Mouse (Mus musculus) cortical plate, adult 2 months (tissue): ENCODE measurements around the gene Cxcr4. TPM values are rescaled to one million over a fixed set of nuclear protein-coding genes. Genes with fewer than 3 reads are reported as not detected.

Experiments
- H3K27ac ChIP-seq: fragments of 200-500 bp; 2 replicates; pipeline ENCODE4 v1.5.1; 2012; ENCODE audit warnings: low read length, control low read depth, inconsistent platforms; ENCODE audit not compliant: insufficient read depth
- H3K4me1 ChIP-seq: fragments of 200-500 bp; 2 replicates; pipeline ENCODE4 v1.6.1; 2011; ENCODE audit warnings: low read length; ENCODE audit not compliant: control insufficient read depth, insufficient read depth
- H3K4me3 ChIP-seq: fragments of 200-500 bp; 2 replicates; pipeline ENCODE4 v1.5.1; 2011; ENCODE audit warnings: mild to moderate bottlenecking, low read length, control low read depth; ENCODE audit not compliant: insufficient read depth
- CTCF ChIP-seq: fragments of 200-500 bp; IDR thresholded peaks from 2 replicates; pipeline ENCODE4 v1.5.1; 2011; ENCODE audit warnings: mild to moderate bottlenecking, control low read depth, low read length; ENCODE audit not compliant: insufficient read depth; ENCODE audit errors: extremely low read depth
- POLR2A ChIP-seq: fragments of 200-500 bp; IDR thresholded peaks from 2 replicates; pipeline ENCODE4 v1.6.1; 2011; ENCODE audit warnings: mild to moderate bottlenecking, low read length, control low read depth; ENCODE audit not compliant: insufficient read depth; ENCODE audit errors: extremely low read depth
- polyA plus RNA-seq: library from polyadenylated mRNA; depleted of rRNA; stranded (reverse); fragments of >200 nt; gene quantifications from 2 replicates; pipeline ENCODE4 v1.2.3, GENCODE M21; 2012; rRNA removed

Cxcr4 gene
- 3.0 and 3.2 TPM in 2 replicates for polyA plus RNA-seq

GRCm38 (mm10) chr1:128592211-128592741, at the start of gene Cxcr4:
Cxcr4 (minus strand) TSS chr1:128592293.
- Histone ChIP-seq H3K4me1 (peaks cover 1% of the 10 kb centered on the region; the same call in 1 of the 2 replicates), H3K4me3 (peak within 1 kb of the TSS; percentile 44), H3K27ac (no peak within 1 kb of the TSS)
- TF ChIP-seq POLR2A (peak; percentile 26; the same call in 1 of the 2 replicates), CTCF (peak; percentile 37; the same call in 1 of the 2 replicates)

DNA sequence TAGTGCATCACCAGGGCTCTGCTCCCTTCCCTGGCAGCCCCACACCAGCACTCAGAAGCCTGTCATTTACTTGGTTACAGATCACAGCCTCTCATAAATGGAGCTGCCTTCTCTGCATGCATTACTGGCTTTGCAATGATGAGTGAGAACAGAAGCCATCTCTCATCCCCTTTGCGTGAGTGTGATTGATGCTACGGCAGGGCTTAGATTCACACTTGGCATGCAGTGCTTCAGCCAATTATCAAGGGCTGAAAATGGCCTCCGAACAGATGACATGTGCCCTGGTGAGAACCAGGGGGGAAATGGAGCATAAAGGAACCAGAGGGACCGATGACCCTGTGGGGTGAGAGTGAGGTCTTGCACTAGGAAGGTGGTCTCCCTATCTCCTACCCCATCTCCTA, 47.6 kb upstream of the Cxcr4 start:
- Histone ChIP-seq H3K27ac (no peak overlapping the region), H3K4me1 (no peaks in the 10 kb centered on the region), H3K4me3 (no peak overlapping the region)
- no peak for TF ChIP-seq CTCF
- no peak for TF ChIP-seq POLR2A

- H3K27ac ChIP-seq = no peak overlapping the region
- no peak overlapping the region for H3K4me3 ChIP-seq
- no peaks in the 10 kb centered on the region for H3K4me1 ChIP-seq
- no peak for TF ChIP-seq POLR2A
Measured at GRCm38 (mm10) chr1:128637230-128637740, 45.2 kb upstream of the Cxcr4 start.

GRCm38 (mm10) chr1:128636258-128637229, 44.5 kb upstream of the Cxcr4 start:
- Histone ChIP-seq H3K27ac (no peak overlapping the region), H3K4me1 (no peaks in the 10 kb centered on the region), H3K4me3 (no peak overlapping the region)
- TF ChIP-seq POLR2A (no peak), CTCF (no peak)

GRCm38 (mm10) chr1:128633711-128634379, 41.8 kb upstream of the Cxcr4 start:
- no peak for TF ChIP-seq POLR2A
- no peak for TF ChIP-seq CTCF
- H3K4me1 ChIP-seq = no peaks in the 10 kb centered on the region
- no peak overlapping the region for H3K27ac ChIP-seq
- H3K4me3 ChIP-seq = no peak overlapping the region

DNA sequence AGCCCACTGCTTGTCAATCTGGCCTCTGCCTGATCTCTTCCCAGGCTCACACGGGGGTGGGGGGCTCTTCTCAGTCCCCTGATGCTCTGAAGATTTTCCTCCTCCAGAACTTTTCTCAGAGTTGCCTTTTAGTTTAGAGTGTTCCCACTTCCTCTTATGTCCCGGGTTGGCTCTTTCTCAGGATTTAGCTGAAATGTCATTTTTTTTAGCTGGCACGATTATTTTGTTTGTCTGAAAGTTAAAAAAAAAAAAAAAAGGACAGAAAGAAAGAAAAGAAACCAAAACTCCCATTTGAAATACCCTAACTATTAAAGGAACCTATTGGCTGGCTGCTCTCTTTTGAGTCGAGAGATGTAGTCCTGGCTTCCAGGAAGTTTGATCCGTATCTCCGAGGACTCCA, 40.4 kb upstream of the Cxcr4 start:
- TF ChIP-seq CTCF (no peak), POLR2A (no peak)
- Histone ChIP-seq H3K27ac (no peak overlapping the region), H3K4me3 (no peak overlapping the region), H3K4me1 (no peaks in the 10 kb centered on the region)

DNA sequence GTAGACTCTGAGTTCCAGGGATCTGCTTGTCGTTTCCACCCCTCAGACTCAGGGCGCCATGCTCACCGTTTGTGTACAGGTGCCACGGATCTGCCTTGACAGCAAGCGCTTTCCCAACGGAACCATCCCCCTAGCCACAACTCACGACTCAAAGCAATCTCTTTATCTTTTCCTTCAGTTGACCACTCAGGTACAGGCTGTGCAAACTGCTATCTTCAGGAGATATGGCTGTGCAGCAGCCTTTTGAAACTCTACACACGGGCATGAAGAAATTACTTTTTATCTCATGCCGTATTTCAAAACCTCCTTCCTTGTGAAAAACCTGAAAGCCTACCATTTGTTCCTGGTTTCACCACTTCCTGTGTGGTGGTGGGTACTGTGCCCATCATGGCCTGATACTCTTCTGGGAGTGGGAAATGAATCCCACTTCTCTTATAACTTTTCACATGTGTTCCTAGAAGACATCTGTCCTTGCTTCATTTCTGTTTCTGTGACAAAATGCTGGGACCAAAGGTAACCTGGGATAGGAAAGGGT, 34.1 kb upstream of the Cxcr4 start:
- Histone ChIP-seq H3K27ac (no peak overlapping the region), H3K4me3 (no peak overlapping the region), H3K4me1 (no peaks in the 10 kb centered on the region; the same call in 1 of the 2 replicates)
- TF ChIP-seq CTCF (no peak), POLR2A (no peak)

- no peak overlapping the region for H3K27ac ChIP-seq
- TF ChIP-seq CTCF (no peak), POLR2A (no peak)
- H3K4me3 ChIP-seq = no peak overlapping the region
- no peaks in the 10 kb centered on the region; the same call in 1 of the 2 replicates for H3K4me1 ChIP-seq
Measured at GRCm38 (mm10) chr1:128623594-128623887, 31.4 kb upstream of the Cxcr4 start.

DNA sequence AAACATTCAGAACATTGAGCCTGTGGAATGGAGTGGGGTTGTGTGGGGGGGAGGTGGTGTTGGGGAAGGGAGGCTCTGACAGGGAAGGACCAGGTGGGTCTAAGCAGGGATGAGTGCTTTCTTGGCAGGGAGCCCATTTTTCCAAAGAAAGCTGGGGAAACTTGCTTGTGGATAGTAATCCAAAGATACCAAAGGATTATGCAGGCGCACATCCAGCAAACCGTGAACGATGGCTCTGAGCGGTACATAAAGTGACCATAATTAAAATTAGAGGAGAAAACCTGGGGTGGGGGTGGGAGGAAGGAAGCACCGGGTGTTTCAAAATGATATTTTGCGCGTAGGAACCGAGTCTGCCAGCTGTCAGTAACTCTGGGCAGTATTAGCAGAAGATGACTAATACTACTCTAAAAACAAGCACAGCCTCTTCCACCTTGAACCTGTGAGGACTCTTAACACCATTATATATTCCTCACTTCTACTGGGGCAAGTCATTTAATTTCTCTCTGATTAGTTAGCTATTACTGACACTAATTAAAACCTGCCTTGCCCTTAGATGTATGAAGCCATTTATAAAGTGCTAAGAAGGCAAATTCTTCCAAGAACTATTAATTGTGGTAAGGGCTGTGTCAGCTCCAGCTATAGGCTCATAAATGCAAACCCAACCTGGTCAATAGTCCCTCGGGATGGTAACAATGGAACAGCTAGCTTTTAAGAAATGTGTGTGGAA, 30.9 kb upstream of the Cxcr4 start:
- no peak overlapping the region for H3K27ac ChIP-seq
- no peaks in the 10 kb centered on the region; the same call in 1 of the 2 replicates for H3K4me1 ChIP-seq
- TF ChIP-seq POLR2A (no peak), CTCF (no peak)
- H3K4me3 ChIP-seq = no peak overlapping the region
